Mouse (Mus musculus): ENCODE measurements at regions not wholly inside any gene's neighbourhood (a gene's known extent, or its start where the extent isn't known, plus 50 kb on each side); places are given as distances from the start of the nearest gene placed in this dataset.

GRCm38 (mm10) chr11:19747973-19748559 lies 176.1 kb upstream of the Spred2 start:
- WGBS, result 67% methylated on average over 14 of the region's 14 CpGs
- Histone ChIP-seq H3K9me3 (replicated peaks) (no peaks in the 10 kb centered on the region), H3K4me3 (no peak overlapping the region), H3K27ac (replicated peaks) (no peak overlapping the region), H3K27me3 (ENCODE audit: low read depth, poor library complexity, severe bottlenecking) (no peaks in the 10 kb centered on the region), H3K4me1 (peaks cover 9% of the 10 kb centered on the region), H3K36me3 (no peaks in the 10 kb centered on the region)
- DNase-seq (ENCODE audit: low spot score), result peak; percentile 17

GRCm38 (mm10) chr11:19758892-19759291 lies 165.3 kb upstream of the Spred2 start:
- H3K9me3 ChIP-seq (replicated peaks), result no peaks in the 10 kb centered on the region
- H3K4me1 ChIP-seq, result peaks cover 11% of the 10 kb centered on the region
- H3K27ac ChIP-seq (replicated peaks), result no peak overlapping the region
- no peak overlapping the region for H3K4me3 ChIP-seq
- 85% methylated on average over 4 of the region's 4 CpGs for WGBS
- H3K36me3 ChIP-seq, result no peaks in the 10 kb centered on the region
- DNase-seq (ENCODE audit: low spot score), result no peak
- peaks cover 39% of the 10 kb centered on the region for H3K27me3 ChIP-seq (ENCODE audit: low read depth, poor library complexity, severe bottlenecking)

GRCm38 (mm10) chr11:19760861-19761693 lies 163.1 kb upstream of the Spred2 start:
- Histone ChIP-seq H3K36me3 (no peaks in the 10 kb centered on the region), H3K4me3 (no peak overlapping the region), H3K4me1 (peaks cover 17% of the 10 kb centered on the region), H3K9me3 (replicated peaks) (no peaks in the 10 kb centered on the region), H3K27ac (replicated peaks) (peak overlapping the region; percentile 6; the same call in 1 of the 2 replicates), H3K27me3 (ENCODE audit: low read depth, poor library complexity, severe bottlenecking) (peaks cover 39% of the 10 kb centered on the region)
- WGBS, result 22% methylated on average over 16 of the region's 16 CpGs
- DNase-seq (ENCODE audit: low spot score), result peak; percentile 64

DNA sequence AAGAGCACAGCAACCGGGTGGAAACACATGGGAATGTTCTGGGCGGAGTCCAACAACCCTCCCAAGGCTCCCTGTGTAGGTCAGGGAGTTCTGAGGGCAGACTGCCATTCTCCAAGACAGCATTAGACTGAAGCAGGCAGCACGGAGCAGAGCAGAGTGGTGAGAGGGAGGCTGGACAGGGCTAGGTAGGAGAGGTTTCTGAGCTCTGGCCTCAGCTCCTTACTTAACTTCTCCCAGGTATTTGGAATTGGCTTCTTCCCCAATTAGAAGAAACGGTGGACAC lies 162.5 kb upstream of the Spred2 start:
- peaks cover 17% of the 10 kb centered on the region for H3K4me1 ChIP-seq
- H3K9me3 ChIP-seq (replicated peaks), result no peaks in the 10 kb centered on the region
- WGBS, result 43% methylated on average over 4 of the region's 4 CpGs
- no peaks in the 10 kb centered on the region for H3K36me3 ChIP-seq
- no peak for DNase-seq (ENCODE audit: low spot score)
- 0 out of 2 replicates have a peak overlapping the region, but pooled peaks have one; percentile 6 for H3K27ac ChIP-seq (replicated peaks)
- no peak overlapping the region for H3K4me3 ChIP-seq
- peaks cover 38% of the 10 kb centered on the region for H3K27me3 ChIP-seq (ENCODE audit: low read depth, poor library complexity, severe bottlenecking)

- no peaks in the 10 kb centered on the region for H3K36me3 ChIP-seq
- H3K27me3 ChIP-seq (ENCODE audit: low read depth, poor library complexity, severe bottlenecking), result peaks cover 7% of the 10 kb centered on the region
- H3K4me3 ChIP-seq, result no peak overlapping the region
- WGBS, result 88% methylated on average over 5 of the region's 5 CpGs
- H3K27ac ChIP-seq (replicated peaks), result no peak overlapping the region
- H3K4me1 ChIP-seq, result peaks cover 9% of the 10 kb centered on the region
- no peak for DNase-seq (ENCODE audit: low spot score)
- no peaks in the 10 kb centered on the region for H3K9me3 ChIP-seq (replicated peaks)
These were observed 156.9 kb upstream of the Spred2 start for GRCm38 (mm10) chr11:19767316-19767715.

DNA sequence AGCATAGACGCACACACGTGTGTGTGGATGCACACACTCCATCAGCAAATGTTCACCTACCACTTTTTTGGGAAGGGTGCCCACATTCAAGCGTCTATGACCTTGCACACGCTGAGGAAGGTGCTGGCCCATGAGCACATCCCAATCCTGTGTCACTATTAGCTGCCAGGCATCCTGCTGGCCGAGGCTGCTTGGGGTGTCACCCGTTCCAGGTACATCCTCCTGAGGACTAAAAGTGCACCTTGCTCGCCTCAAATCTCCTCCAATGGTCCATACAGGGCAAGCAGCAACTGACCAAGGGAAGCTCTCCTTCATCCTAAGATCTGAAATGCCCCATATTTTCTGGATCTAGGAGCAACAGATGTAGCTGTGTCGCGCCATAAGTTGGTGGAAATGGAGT lies 156.3 kb upstream of the Spred2 start:
- no peaks in the 10 kb centered on the region for H3K36me3 ChIP-seq
- WGBS, result 91% methylated on average over 9 of the region's 9 CpGs
- H3K9me3 ChIP-seq (replicated peaks), result no peaks in the 10 kb centered on the region
- H3K4me1 ChIP-seq, result peaks cover 9% of the 10 kb centered on the region
- no peak for DNase-seq (ENCODE audit: low spot score)
- H3K27ac ChIP-seq (replicated peaks), result no peak overlapping the region
- H3K4me3 ChIP-seq, result no peak overlapping the region
- H3K27me3 ChIP-seq (ENCODE audit: low read depth, poor library complexity, severe bottlenecking), result peaks cover 1% of the 10 kb centered on the region

GRCm38 (mm10) chr11:19768962-19769361 lies 155.2 kb upstream of the Spred2 start:
- Histone ChIP-seq H3K27ac (replicated peaks) (no peak overlapping the region), H3K4me1 (peaks cover 11% of the 10 kb centered on the region), H3K36me3 (no peaks in the 10 kb centered on the region), H3K4me3 (no peak overlapping the region), H3K9me3 (replicated peaks) (no peaks in the 10 kb centered on the region), H3K27me3 (ENCODE audit: low read depth, poor library complexity, severe bottlenecking) (no peaks in the 10 kb centered on the region; the same call in 1 of the 2 replicates)
- WGBS, result 95% methylated on average over 1 of the region's 1 CpGs
- DNase-seq (ENCODE audit: low spot score), result no peak

DNA sequence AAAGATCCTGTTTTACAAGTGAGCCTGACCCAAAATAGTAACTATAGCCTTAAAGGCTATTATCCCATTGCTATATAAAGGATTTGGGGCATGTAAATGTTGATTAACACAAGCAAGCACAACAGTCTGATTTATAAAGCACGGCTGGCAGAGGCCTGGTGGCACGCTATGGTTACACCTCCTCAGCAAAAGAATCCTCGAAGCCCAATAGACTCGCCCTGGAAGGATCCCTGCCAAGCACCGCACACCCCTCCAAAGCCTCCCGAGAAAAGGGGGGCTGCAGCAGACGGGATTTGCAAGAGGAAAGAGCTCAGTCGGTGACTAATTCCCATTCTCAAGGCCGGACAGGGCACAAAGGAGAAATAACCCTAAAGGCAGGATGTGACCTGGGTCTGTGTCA lies 150.2 kb upstream of the Spred2 start:
- no peak for DNase-seq (ENCODE audit: low spot score)
- Histone ChIP-seq H3K36me3 (no peaks in the 10 kb centered on the region), H3K4me3 (no peak overlapping the region), H3K27me3 (ENCODE audit: low read depth, poor library complexity, severe bottlenecking) (peaks cover 6% of the 10 kb centered on the region; the same call in 1 of the 2 replicates), H3K4me1 (peaks cover 22% of the 10 kb centered on the region), H3K27ac (replicated peaks) (no peak overlapping the region; the same call in 1 of the 2 replicates), H3K9me3 (replicated peaks) (no peaks in the 10 kb centered on the region)
- WGBS, result 27% methylated on average over 9 of the region's 9 CpGs

- Histone ChIP-seq H3K4me3 (no peak overlapping the region), H3K27me3 (ENCODE audit: low read depth, poor library complexity, severe bottlenecking) (peaks cover 20% of the 10 kb centered on the region; the same call in 1 of the 2 replicates), H3K36me3 (no peaks in the 10 kb centered on the region), H3K27ac (replicated peaks) (no peak overlapping the region), H3K4me1 (peaks cover 22% of the 10 kb centered on the region), H3K9me3 (replicated peaks) (no peaks in the 10 kb centered on the region)
- no peak for DNase-seq (ENCODE audit: low spot score)
- 88% methylated on average over 4 of the region's 4 CpGs for WGBS
These were observed 148.4 kb upstream of the Spred2 start for GRCm38 (mm10) chr11:19775741-19776140.

GRCm38 (mm10) chr11:19776473-19777200 lies 147.5 kb upstream of the Spred2 start:
- no peak overlapping the region for H3K4me3 ChIP-seq
- H3K9me3 ChIP-seq (replicated peaks), result no peaks in the 10 kb centered on the region
- 65% methylated on average over 9 of the region's 9 CpGs for WGBS
- H3K27ac ChIP-seq (replicated peaks), result no peak overlapping the region
- peaks cover 22% of the 10 kb centered on the region for H3K4me1 ChIP-seq
- no peak for DNase-seq (ENCODE audit: low spot score)
- peaks cover 20% of the 10 kb centered on the region; the same call in 1 of the 2 replicates for H3K27me3 ChIP-seq (ENCODE audit: low read depth, poor library complexity, severe bottlenecking)
- H3K36me3 ChIP-seq, result no peaks in the 10 kb centered on the region

DNA sequence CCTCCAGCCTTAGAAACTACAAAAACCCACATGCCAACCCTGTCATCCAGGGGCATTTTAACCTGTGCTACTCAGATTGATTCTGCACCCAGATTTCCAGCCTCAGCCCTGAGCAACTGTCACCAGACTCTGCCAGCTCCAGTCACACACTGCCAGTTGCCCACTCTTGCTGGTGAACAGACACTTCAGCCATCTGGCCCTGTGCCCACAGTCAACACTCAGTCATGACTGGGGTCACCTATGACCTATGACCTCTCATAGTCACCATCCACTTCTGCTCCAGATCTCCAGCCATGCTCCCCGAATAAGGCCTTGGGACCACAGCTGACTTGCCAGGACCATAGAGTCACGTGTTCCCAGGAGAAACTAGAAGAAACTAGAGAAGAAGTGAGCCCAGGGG lies 146.0 kb upstream of the Spred2 start:
- no peaks in the 10 kb centered on the region for H3K36me3 ChIP-seq
- no peak for DNase-seq (ENCODE audit: low spot score)
- 90% methylated on average over 2 of the region's 2 CpGs for WGBS
- H3K9me3 ChIP-seq (replicated peaks), result no peaks in the 10 kb centered on the region
- no peak overlapping the region for H3K4me3 ChIP-seq
- H3K27ac ChIP-seq (replicated peaks), result no peak overlapping the region
- H3K27me3 ChIP-seq (ENCODE audit: low read depth, poor library complexity, severe bottlenecking), result peaks cover 20% of the 10 kb centered on the region; the same call in 1 of the 2 replicates
- peaks cover 22% of the 10 kb centered on the region for H3K4me1 ChIP-seq

DNA sequence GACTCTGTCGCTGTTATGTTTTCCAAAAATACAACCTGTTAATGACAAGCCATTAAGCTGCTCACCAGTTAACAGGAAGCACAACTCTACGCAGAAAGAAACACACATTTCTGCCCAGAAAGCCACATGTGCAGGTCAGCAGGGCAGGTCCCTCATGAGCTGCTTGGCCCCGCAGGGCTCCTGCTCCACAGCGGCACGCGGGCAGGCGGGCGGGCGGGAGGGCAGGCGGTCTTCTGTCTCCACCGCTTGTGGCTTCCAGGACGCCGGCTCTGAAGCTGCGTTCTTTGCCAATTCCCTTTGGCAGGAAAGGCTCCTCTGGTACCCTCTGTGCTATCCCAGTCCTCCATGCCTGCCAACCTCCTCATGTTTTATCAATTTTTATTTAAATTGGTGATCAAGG lies 139.1 kb upstream of the Spred2 start:
- H3K4me1 ChIP-seq, result no peaks in the 10 kb centered on the region
- 67% methylated on average over 14 of the region's 14 CpGs for WGBS
- no peak for DNase-seq (ENCODE audit: low spot score)
- H3K27ac ChIP-seq (replicated peaks), result no peak overlapping the region
- H3K36me3 ChIP-seq, result no peaks in the 10 kb centered on the region
- H3K4me3 ChIP-seq, result no peak overlapping the region
- H3K9me3 ChIP-seq (replicated peaks), result 0 out of 2 replicates have a peak, but pooled peaks cover 3% of the 10 kb centered on the region
- H3K27me3 ChIP-seq (ENCODE audit: low read depth, poor library complexity, severe bottlenecking), result peaks cover 6% of the 10 kb centered on the region; the same call in 1 of the 2 replicates

All from midbrain, embryonic 10.5 days (tissue).